Mouse (Mus musculus) ovary, adult 18-20 months (tissue): ENCODE results near the gene Cela3b.
"Not testable (repeated sequence)": the region's sequence is repeated elsewhere in the genome, so short reads cannot be mapped to it uniquely, and the experiment has no call there.

Source experiments
- DNase-seq: peaks from one replicate; pipeline ENCODE4 v3.0.0; 2022; ENCODE audit warnings: low spot score, mixed read lengths

Cela3b gene

GRCm38 (mm10) chr4:137461981-137462690 lies 31.8 kb upstream of the Cela3b start:
- no peak for DNase-seq

- DNase-seq, result no peak
These were observed 30.9 kb upstream of the Cela3b start for GRCm38 (mm10) chr4:137461217-137461616.

GRCm38 (mm10) chr4:137460676-137461075 lies 30.3 kb upstream of the Cela3b start:
- no peak for DNase-seq

GRCm38 (mm10) chr4:137458861-137459260 lies 28.5 kb upstream of the Cela3b start:
- no peak for DNase-seq

GRCm38 (mm10) chr4:137458310-137458709 lies 28.0 kb upstream of the Cela3b start:
- DNase-seq, result no peak

GRCm38 (mm10) chr4:137457292-137457691 lies 27.0 kb upstream of the Cela3b start:
- no peak for DNase-seq

- DNase-seq, result no peak
These were observed 26.2 kb upstream of the Cela3b start for GRCm38 (mm10) chr4:137456581-137456980.

GRCm38 (mm10) chr4:137454582-137454981 lies 24.2 kb upstream of the Cela3b start:
- DNase-seq, result no peak

GRCm38 (mm10) chr4:137453234-137453767 lies 23.0 kb upstream of the Cela3b start, which contains the start of gene 1700013G24Rik:
1700013G24Rik (plus strand) TSS chr4:137453284.
- DNase-seq, result no peak

- no peak for DNase-seq
These were observed 21.9 kb upstream of the Cela3b start for GRCm38 (mm10) chr4:137452190-137452589.

GRCm38 (mm10) chr4:137449715-137450114 lies 19.4 kb upstream of the Cela3b start:
- no peak for DNase-seq

- DNase-seq, result no peak
These were observed 18.8 kb upstream of the Cela3b start for GRCm38 (mm10) chr4:137449132-137449531.

GRCm38 (mm10) chr4:137448641-137449040 lies 18.3 kb upstream of the Cela3b start:
- no peak for DNase-seq

- DNase-seq, result peak; percentile 52
These were observed 17.9 kb upstream of the Cela3b start for GRCm38 (mm10) chr4:137448197-137448596.

- no peak for DNase-seq
These were observed 17.2 kb upstream of the Cela3b start for GRCm38 (mm10) chr4:137447363-137448196.

GRCm38 (mm10) chr4:137445881-137446280 lies 15.5 kb upstream of the Cela3b start:
- DNase-seq, result no peak

GRCm38 (mm10) chr4:137443625-137444024 lies 13.3 kb upstream of the Cela3b start:
- no peak for DNase-seq

GRCm38 (mm10) chr4:137441332-137441731 lies 11.0 kb upstream of the Cela3b start:
- DNase-seq, result no peak

GRCm38 (mm10) chr4:137438842-137439241 lies 8.5 kb upstream of the Cela3b start:
- no peak for DNase-seq

- DNase-seq, result no peak
These were observed 6.8 kb upstream of the Cela3b start for GRCm38 (mm10) chr4:137436979-137437669.

- not testable (repeated sequence) for DNase-seq
These were observed 2.6 kb upstream of the Cela3b start for GRCm38 (mm10) chr4:137432700-137433550.
